Mouse (Mus musculus) left cerebral cortex, adult 18-20 months (tissue): ENCODE data around the gene Wdfy4. TPM values are rescaled to one million over a fixed set of nuclear protein-coding genes. Genes with fewer than 3 reads are reported as not detected.

Experiments used
- DNase-seq, 2 experiments: peaks; one replicate each; pipeline ENCODE4 v3.0.0; 2021 to 2022; ENCODE audit warnings: low spot score in 2 of 2, mixed read lengths in 1 of 2
- total RNA-seq, 2 experiments: library from RNA; stranded (reverse); gene quantifications; 2 replicates each; pipeline ENCODE4 v1.2.3; 2021

The Wdfy4 gene
- total RNA-seq, 2 experiments from 2014 or later, result 1.1 to 2.1 TPM

DNA sequence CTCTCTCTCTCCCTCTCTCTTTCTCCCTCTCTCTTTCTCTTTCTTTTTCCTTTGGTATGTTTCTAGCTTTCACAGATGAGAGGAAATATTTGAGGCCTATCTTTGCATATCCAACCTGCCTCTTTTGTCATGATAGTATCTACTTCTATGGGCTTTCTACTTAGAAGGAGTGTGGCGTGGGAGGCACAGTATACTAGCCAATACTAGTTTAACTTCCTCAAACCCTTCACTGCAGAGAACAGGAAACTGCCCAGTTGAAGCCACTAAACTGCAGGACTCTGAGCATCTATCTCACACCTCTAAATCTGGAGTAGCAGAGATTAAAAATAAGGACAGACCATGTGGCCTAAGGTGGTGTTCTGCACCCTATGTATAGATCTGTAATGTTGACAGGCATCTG, 5.3 kb upstream of the Wdfy4 start:
- no peak for DNase-seq

DNA sequence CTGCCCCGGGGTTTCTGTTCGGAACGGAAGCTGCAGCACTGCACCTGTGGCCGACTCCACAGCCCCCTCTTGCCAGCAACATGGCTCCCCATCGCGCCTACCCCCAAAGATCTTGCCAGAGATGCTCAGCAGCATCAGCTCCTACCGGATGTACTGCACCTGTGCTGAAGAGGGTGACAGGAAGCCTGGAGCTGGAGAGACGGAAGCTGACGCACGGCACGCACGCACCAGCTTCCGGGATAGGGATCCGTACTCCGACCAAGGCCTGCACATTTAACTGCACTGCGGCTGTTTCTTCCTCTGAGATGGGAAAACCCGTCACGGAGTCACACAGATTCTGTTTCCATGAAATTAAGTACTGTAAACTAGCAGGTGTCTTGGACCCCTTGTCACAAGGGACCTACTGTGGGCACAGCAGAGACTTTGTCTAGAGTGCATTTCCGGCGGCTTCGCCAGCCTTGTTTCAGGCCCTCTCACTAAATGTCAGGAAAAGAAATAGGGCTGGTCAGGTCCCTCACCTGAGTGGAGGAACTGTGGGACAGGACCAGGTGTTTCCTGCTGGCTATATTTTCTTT, 4.6 kb upstream of the Wdfy4 start:
- no peak for DNase-seq

DNA sequence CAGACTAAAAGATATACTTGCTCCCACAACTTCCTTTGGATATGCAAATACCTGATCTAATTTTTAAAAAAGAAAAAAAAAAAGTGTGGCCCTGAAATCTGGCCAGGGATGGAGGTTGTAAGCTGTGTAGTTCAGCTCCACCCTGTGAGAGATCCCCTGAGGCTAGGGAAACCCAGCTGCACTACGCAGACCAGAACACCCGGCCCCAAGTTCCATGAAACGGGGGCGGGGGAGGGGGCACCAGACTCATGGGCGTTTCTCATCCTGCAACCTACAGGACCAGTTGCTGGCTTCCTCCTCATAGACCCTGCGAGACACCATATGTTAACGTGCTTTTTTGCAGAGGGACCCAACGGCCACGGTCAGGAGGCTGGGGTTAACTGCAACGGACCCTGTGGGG, 3.9 kb upstream of the Wdfy4 start:
- DNase-seq, result no peak

DNA sequence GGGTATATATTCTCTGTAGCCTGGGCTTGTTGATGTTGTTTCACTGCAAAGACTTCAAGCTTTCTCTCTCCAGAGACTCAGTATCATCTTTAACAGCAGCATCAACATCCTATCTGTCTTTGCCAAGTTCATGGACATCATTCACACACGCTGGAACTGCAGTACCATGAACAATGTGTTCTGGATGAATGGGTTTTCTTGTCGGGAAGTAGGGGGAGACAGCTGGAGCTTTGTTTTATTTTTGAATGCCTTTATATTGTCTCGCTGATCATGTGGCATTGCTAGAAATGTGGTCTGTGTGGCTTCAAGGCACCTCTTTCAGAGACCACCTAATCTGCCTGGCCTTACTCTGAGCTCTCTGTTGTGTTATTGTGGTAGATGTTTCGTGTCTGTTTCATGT, 1.9 kb upstream of the Wdfy4 start:
- DNase-seq, result no peak

DNA sequence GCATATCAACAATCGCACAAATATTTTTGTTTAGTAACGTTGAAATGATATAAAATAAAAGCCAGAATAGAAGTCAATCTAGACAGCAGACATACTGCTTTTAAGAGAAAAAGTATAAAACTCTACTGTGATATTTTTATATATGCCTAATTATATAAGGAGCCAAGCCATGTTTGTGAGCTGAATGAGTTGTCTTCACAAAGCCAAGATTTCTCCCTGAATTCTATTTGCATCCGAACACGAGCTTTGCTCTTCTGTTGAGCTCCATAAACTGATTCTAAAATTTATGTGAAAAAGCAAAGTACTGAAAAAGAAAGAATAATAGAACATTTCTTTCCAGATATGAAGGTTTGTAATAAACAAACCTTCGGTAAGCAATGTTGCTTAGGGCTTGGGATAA, 5.2 kb downstream of the Wdfy4 start:
- DNase-seq, result no peak

DNA sequence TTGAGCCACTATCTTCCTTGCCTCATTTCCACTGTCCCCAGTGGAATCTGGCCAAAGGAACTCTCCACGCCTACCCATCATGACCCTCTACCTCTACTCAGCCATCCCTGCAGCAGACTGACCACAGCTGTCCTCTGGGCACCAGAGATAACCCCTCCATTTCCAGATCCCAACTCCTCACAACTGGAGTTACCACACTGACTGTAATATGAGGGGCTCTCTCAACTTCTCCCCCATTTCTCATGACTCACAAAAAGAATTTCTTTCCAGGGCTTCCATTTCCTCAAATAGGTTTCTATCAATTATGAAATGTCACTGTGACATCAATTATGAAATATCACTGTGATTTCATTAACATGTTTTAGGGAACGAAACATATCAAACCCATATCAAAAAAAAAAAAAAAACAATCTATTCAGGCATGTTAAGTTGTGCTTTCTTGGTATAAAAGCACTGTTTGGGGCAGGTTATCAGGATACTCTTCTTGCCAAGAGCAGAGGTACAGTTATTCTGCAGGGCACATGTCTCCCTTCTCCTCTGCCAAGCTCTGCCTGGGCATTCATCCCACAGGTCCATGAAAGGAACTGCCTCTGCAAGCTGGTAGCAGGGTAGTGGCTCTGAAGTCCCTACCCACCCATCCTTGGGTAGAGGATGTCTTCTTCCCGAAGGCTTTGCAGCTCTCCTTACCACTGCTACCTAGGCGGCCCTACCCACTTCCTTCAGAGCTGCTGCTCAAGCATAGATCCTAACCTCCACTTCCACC, 10.1 kb downstream of the Wdfy4 start:
- DNase-seq, result no peak

DNA sequence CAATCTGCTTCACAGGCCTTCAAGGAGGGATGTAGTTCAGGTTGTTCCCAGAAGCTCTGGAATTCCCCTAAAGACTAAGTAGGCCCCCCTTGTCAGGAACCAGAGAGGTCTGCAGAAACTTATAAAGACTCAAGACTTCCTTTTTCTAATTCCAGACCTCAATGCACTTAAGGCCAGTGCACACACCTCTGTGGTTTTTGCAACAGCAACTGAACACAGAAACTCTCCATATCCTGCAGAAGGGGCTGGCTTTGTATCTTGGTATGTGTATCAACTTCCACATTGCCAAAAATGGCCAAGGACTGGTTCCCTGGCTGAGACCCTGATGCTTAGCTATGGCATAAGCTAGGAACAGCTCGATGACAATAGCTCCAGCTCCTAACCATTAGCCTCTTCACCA, 13.4 kb downstream of the Wdfy4 start:
- DNase-seq, result no peak

DNA sequence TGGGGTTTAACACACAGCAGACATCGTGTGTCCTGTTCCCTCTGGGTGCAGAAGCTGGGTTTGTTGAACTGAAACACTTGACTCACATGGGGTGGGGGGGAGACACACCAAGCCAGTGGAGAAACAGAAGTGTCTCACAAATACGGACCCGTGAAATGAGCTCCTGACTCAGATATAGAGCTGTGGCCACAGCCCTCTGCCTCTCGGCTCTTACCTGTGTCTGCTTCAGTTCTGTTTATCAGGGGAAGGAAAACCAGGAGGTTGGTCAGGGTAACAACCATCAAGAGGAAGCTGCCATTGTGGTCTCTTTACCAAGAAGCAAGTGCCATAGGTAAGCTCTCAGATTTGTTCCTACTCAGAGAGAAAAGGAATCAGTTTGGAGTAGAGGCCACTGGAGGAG, 16.6 kb downstream of the Wdfy4 start:
- DNase-seq, result no peak

DNA sequence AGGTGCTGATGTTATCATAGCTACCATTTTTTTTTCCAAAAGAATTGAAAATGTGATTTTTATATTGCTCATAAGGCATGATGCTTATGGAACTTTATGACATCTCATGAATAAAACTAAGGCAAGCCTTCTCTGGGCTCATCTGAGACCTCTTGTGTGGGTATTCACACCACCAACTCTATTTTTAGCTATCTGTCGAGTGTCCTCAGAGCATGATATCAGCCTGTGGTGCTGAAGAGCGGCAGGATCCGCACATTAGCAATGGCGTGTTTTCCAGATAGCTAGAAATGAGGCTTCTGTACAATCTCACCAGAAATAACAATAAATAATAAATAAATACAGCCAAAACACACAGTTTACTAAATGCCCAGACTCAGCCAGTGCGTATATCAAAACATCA, 23.1 kb downstream of the Wdfy4 start:
- no peak for DNase-seq

DNA sequence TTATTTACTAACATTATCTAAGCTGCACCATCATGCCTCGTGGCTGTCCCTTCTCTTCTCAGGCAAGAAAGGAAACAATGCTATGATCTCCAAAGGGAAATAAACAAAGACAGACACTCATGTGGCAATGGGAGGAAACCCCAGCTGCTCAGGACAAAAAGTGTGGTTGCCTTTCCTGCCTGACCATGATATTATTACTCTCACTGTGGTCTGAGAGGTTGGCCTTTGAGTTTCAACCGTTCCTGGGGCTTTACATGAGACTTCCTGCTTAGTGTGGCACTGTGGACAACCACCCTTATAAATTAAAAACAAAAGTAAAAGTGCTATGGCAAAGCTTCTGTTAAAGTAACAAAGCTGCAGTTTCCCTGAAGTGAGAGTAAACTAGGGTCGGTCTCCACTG, 27.0 kb downstream of the Wdfy4 start:
- no peak for DNase-seq

DNA sequence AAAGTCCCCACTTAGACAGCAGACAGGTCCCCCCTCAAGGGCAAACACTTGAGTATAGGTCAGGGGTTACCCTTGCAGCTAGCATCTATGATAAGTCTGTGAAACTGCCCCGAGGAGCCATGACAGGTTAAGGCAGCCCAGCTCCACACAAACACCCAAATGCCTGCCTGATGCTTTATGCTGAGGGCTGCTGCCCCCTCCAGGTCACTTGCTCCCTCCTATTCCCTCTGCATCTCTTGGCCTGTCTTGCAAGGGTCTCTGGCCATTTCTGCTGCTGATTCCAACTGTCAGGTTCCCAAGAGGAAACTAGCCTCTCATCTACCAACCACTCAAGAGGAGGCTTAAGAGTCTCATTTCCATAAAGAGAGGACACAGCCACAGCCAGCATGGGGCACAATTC, 32.4 kb downstream of the Wdfy4 start:
- peak; percentile 11 to 26 for DNase-seq

DNA sequence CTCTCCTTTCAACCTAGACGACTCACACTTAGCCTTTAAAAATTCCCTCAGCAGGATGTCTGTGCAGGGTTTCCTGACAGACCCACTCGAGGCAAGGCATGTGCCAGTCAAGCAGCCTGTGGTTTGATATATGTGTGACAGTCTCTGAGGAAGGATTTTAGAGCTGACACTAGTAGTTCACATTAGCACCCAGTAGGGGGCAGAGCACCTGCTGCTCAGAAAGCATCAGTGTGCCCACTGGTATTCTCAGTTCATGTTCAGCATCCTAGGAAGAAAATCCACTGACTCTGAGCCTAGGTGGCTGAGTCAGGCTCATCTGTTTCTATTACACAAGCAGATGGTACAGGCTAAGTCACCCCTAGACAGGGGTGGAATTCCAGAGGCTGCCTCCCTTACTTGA, 39.0 kb downstream of the Wdfy4 start:
- peak; percentile 19 to 22 for DNase-seq

DNA sequence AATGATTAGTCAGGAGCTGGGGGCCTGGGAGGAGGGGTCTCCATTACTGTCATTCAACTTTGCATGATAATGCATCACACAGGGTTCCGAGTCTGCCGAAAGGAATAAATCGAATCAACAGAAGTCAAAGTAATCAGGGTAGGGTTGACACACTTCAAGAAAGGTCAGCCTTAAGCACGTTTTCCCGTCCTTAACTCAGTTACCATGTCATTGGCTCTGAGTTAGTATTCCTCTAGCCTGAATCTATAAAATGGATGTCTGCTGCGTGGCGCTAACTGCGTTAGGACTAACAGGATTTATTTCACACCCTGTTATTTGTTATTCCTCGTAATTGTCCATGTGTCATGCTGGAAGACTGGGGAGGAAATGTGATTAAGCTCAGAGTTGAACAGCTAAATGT, 48.5 kb downstream of the Wdfy4 start:
- DNase-seq, result no peak

DNA sequence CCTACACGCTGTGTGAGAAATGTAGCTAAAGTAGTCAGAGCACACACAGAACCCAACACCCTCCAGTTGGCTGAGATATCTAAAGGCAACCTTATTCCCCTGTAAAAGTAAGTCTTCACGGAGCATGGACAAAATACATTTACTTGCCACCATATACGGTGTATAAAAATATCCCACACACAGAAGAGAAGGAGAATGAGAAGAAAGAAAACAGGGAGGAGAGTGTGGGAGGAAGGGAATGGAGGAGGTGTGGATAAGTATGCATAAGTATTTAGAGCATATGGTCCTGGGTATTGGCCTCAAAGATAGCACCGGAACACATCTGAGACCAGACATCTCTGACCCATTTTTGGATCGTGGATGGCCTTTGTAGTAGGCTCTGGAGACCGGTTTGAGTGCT, 50.1 kb downstream of the Wdfy4 start:
- peak in 1 of 2 experiments; percentile 8 for DNase-seq

DNA sequence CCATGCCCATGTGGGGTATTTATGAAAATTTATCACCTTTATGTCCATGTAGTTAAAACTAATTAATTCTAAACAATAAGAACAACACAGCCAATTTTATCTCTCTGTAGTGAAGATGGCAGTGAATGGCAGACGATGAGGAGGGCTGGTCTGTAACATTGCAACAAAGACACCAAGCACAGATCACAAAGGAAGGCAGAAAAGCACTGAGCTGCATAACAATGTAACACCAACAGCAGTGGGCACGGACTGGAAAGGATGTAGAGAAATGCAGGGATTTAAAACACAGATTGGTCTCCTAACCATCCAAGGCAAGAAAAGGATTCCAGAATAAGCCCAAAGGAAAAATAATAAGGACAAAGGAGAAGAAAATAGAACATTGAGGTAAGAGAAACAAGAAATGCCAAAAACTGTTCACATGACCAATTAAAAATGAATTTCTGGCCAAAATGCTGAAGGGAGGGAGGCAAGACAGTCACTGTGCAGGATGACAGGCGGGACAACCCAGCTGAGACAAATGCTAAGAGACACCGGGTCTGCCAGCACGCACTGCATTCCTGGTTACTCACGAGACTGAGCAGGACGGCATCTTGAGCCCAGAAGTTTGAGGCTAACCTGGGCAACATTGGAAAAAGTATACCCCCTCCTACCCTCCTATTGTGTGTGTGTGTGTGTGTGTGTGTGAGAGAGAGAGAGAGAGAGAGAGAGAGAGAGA, 54.1 kb downstream of the Wdfy4 start:
- no peak for DNase-seq

DNA sequence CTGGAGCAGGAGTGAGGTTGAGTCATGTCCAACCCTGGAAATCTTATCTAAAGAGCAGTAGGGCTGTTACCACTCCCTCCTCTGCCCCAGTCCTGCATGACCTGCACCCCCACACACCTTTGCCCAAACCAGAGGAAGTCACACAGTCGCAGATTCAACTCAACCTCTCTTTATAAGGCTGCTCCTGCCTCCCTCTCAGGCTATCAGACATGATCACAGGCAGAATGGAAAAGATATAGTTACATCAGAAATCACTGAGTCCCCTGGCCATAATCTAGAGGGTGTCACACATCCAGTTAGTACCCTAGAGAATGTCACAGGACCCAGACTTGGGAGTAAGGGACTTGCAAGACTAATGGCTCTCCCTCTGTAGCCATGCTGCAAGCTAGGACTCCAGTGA, 68.7 kb downstream of the Wdfy4 start:
- no peak for DNase-seq

DNA sequence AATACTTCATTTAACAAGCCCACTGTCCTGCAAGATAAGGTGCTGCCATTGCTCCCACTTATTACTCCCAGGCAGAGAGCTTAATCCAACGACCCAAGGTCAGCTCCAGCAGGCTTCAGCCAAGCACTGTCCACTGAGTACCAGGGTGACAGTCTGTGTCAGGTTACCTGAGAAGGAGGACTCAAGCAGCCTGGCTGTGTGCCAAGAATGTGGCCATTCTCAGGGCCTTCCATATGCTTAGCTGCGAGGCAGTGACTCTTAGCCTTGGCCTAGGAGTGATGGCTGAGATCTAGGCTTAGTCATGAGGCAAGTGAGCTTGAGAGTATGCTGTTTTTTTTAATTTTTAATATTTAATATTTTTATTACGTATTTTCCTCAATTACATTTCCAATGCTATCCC, 80.5 kb downstream of the Wdfy4 start:
- no peak for DNase-seq

DNA sequence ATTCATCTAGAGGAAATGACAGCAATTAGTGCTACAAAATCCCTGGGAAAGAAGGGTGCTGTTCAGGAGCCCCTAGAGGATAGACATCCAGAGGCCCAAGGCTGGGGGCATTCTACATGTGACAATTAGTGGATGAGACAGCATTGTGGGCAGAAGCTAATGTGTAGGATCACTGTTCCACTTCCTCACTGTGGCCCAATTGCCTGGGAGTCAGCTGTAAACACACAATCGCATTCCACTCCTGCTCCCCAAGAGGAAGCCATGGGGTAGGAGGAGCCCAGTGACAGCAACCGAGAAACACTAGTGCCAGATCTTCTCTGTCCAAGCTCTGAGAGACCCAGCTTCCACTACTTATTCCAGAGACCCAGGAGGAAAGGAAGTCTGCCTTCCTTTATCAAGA, 83.7 kb downstream of the Wdfy4 start:
- DNase-seq, result no peak

DNA sequence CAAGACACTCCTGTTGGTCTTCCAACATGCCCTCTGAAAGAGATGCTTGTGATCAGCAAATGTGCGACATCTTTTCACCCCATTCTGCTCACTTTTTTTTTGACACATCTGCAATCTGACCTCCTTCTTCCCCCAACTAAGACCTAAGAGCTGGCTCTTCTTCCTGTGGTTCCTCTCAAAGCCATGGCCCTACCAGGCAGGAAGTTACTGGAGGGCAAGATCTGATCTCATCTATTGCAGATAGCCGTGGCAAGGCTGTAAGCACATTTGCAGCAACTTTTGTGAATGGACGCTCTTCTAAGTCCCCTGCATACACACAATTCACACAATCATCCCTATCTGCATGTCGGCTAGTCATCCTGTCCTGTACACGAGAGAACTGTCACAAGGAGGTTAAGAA, 85.4 kb downstream of the Wdfy4 start:
- no peak for DNase-seq

DNA sequence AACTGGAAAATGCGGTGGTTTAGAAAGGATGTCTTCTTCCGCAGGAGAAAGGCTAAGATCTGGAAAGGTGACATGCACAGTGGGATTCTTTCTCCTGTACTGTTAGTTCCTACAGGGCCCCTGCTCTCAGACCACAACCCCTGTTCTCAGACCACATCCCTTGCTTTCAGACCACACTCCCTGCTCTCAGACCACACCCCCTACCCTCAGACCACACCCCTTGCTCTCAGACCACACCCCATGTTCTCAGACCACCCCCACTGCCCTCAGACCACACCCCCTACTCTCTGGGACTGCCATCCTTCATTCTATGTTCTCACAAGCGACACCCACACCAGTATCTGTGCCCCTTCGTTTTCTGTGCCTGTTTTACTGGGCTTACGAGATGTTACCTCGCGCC, 86.2 kb downstream of the Wdfy4 start:
- DNase-seq, result no peak

DNA sequence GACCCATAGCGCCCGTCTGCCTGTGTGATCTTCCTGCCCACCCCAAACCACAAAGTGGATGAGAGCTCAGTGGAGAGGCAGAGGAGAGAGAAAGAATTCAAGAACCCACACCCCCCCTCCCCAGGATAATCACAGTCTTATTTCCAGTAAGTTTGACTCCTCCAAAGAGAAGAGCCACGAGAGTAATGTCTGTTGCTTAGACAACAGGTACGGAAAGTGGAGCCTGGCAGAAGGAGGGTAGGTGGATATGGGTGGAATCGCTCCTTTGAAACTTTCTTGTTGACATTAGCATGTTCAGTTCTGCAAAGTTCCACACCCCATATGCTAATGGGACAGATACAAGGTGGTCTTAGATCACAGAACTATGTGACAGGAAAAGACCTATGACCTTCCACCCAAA, 88.8 kb downstream of the Wdfy4 start:
- peak in 1 of 2 experiments; percentile 11 for DNase-seq

DNA sequence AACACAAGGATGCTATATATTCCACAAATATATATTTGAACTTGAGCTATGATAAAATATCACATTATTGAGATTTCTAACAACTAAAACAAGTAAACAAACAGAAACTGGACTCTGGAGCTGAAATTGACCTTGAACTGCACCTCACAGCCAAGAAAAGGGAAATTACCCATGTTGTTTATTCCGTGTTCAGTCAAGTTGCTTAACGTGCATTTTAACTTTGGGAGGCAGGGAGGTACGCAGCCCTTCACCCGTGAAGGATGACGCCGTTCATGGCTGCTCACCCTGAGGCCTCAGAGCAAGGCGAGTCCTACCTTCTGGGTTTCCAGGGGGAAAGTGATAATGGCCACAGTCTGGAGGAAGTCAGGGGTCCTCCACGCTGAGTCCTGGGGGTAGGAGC, 102.0 kb downstream of the Wdfy4 start:
- DNase-seq, result no peak

DNA sequence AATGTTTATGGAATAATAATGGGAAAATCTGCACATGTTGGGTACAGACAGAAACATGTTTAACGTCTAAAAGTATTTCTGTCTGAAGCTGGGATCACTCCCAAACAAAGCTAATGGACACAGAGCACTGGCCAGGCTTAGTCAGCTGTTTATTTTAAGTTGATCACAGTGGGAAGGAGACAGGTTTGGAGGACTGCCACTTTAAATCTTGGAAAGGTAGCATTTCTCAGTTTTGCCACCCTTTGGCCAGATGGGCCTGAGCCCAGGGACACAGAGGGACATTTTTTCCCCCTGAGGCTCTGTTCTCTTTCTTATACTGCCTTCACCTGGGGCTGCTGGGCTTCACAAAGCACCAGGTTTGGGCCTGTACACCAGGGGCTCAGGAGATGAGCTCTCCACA, 103.0 kb downstream of the Wdfy4 start:
- no peak for DNase-seq
